Mouse (Mus musculus): ENCODE results near the gene Elavl4. TPM values are rescaled to one million over a fixed set of nuclear protein-coding genes. Genes with fewer than 3 reads are reported as not detected.

The Elavl4 gene
- polyA plus RNA-seq, 1 experiment from 2014 or later, result 352 TPM

DNA sequence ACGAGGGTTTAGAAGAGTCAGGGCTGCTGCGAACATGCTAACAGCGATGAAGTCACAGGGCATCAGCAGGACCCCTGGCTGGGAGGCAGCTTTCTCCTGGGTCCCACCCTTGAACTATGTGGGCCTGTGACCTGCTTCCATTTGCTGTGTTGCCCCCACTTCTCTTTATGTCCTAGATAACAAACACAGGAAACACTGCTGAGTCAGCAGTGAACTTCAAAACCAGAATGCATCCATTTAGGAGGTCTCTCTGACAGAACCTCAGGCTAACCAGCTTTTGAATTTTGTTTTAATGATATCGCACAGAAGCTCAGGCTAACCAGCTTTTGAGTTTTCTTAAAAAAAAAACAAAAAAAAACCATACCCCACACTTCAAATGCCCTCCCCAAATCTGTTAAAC, 96.1 kb downstream of the Elavl4 start:
- Histone ChIP-seq H3K27ac (no peak overlapping the region), H3K4me3 (no peak overlapping the region), H3K27me3 (replicated peaks) (no peaks in the 10 kb centered on the region), H3K4me2 (no peak overlapping the region), H3K9me3 (no peaks in the 10 kb centered on the region), H3K4me1 (peaks cover 8% of the 10 kb centered on the region; the same call in 1 of the 2 replicates), H3K9ac (no peak overlapping the region), H3K36me3 (replicated peaks) (peaks cover 7% of the 10 kb centered on the region; the same call in 1 of the 2 replicates)
- WGBS, result 84% methylated on average over 4 of the region's 4 CpGs
- no peak for ATAC-seq (replicated peaks)

GRCm38 (mm10) chr4:110250055-110250454, 101.7 kb downstream of the Elavl4 start:
- Histone ChIP-seq H3K36me3 (replicated peaks) (peaks cover 25% of the 10 kb centered on the region; the same call in 1 of the 2 replicates), H3K9me3 (no peaks in the 10 kb centered on the region), H3K9ac (no peak overlapping the region), H3K27me3 (replicated peaks) (no peaks in the 10 kb centered on the region), H3K4me3 (no peak overlapping the region), H3K4me2 (no peak overlapping the region), H3K4me1 (0 out of 2 replicates have a peak, but pooled peaks cover 4% of the 10 kb centered on the region), H3K27ac (no peak overlapping the region)
- ATAC-seq (replicated peaks), result no peak
- WGBS, result 64% methylated on average over 3 of the region's 3 CpGs

DNA sequence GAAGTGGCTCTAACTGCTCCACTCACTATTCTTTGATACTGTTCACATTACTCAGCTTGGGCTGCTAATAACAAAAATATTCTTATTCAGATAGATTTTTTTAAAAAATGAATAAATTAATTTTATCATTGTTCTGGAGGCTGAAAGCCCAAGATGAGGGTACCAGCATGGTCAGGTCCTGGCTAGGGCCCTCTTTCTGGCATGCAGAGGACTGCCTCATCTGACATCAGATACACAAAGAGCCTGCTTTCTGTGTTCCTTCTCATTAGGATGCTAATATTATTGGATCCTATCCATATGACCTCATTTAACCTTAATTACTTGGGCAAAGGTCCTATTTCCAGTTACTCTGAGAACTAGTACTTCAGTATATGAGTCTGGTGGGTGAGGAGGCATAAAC, 108.8 kb downstream of the Elavl4 start:
- H3K36me3 ChIP-seq (replicated peaks), result peaks cover 19% of the 10 kb centered on the region; the same call in 1 of the 2 replicates
- no peaks in the 10 kb centered on the region for H3K9me3 ChIP-seq
- no peak overlapping the region for H3K4me2 ChIP-seq
- no peak overlapping the region for H3K9ac ChIP-seq
- no peak overlapping the region for H3K27ac ChIP-seq
- no peaks in the 10 kb centered on the region for H3K27me3 ChIP-seq (replicated peaks)
- 0 out of 2 replicates have a peak, but pooled peaks have one; percentile 52 for ATAC-seq (replicated peaks)
- no peaks in the 10 kb centered on the region for H3K4me1 ChIP-seq
- H3K4me3 ChIP-seq, result no peak overlapping the region

DNA sequence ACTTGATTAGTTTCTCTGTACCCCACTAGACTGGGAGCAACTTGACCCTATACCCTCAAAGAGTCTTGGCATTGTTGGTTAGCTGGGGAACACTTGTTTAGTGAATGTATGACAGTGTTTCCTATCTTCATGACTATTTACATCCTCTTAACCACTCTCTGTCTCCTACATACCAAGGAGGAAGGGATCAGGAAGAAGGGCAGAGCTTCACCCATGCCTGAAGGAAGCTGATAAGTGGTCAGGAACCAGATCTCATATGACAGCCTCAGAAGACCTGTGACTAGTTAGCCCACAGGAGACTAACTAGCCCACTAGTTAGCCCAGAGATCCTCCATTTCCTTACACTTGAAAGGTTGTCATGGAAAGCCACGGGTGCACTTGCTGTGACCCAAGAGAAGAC, 117.2 kb downstream of the Elavl4 start:
- H3K9ac ChIP-seq, result no peak overlapping the region
- no peak overlapping the region for H3K4me3 ChIP-seq
- ATAC-seq (replicated peaks), result no peak
- H3K4me2 ChIP-seq, result no peak overlapping the region
- H3K9me3 ChIP-seq, result no peaks in the 10 kb centered on the region
- peaks cover 10% of the 10 kb centered on the region; the same call in 1 of the 2 replicates for H3K36me3 ChIP-seq (replicated peaks)
- no peaks in the 10 kb centered on the region for H3K27me3 ChIP-seq (replicated peaks)
- H3K27ac ChIP-seq, result no peak overlapping the region
- H3K4me1 ChIP-seq, result no peaks in the 10 kb centered on the region
- 57% methylated on average over 1 of the region's 1 CpGs for WGBS

GRCm38 (mm10) chr4:110232327-110232726, 119.4 kb downstream of the Elavl4 start:
- no peaks in the 10 kb centered on the region for H3K27me3 ChIP-seq (replicated peaks)
- ATAC-seq (replicated peaks), result no peak
- no peak overlapping the region for H3K4me3 ChIP-seq
- H3K9me3 ChIP-seq, result no peaks in the 10 kb centered on the region
- H3K4me1 ChIP-seq, result no peaks in the 10 kb centered on the region
- peaks cover 7% of the 10 kb centered on the region; the same call in 1 of the 2 replicates for H3K36me3 ChIP-seq (replicated peaks)
- no peak overlapping the region for H3K4me2 ChIP-seq
- 57% methylated on average over 3 of the region's 3 CpGs for WGBS
- H3K9ac ChIP-seq, result no peak overlapping the region
- H3K27ac ChIP-seq, result no peak overlapping the region

DNA sequence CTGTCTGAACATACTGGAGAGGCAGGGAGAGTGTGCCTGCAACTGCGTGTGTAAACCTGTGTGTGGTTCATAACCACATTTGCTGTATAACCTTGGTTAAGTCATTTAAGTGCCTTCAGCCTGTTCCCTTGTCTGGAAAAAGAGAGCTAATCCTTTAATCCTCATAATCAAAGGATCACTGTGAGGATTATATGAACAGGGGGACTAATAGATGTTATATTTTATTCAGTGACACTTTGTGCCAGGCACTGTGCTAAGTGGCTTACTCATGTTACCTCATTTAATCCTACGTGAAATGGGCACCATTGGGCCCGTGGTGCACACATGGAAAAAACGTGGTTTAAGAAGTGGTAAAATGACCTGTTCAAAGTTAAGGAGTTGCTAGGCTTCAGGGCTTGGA, 119.9 kb downstream of the Elavl4 start:
- H3K9me3 ChIP-seq, result no peaks in the 10 kb centered on the region
- WGBS, result 56% methylated on average over 4 of the region's 4 CpGs
- no peak overlapping the region for H3K4me2 ChIP-seq
- H3K4me1 ChIP-seq, result no peaks in the 10 kb centered on the region
- no peak overlapping the region for H3K4me3 ChIP-seq
- H3K27ac ChIP-seq, result no peak overlapping the region
- H3K27me3 ChIP-seq (replicated peaks), result no peaks in the 10 kb centered on the region
- ATAC-seq (replicated peaks), result no peak
- H3K36me3 ChIP-seq (replicated peaks), result peaks cover 7% of the 10 kb centered on the region; the same call in 1 of the 2 replicates
- H3K9ac ChIP-seq, result no peak overlapping the region

DNA sequence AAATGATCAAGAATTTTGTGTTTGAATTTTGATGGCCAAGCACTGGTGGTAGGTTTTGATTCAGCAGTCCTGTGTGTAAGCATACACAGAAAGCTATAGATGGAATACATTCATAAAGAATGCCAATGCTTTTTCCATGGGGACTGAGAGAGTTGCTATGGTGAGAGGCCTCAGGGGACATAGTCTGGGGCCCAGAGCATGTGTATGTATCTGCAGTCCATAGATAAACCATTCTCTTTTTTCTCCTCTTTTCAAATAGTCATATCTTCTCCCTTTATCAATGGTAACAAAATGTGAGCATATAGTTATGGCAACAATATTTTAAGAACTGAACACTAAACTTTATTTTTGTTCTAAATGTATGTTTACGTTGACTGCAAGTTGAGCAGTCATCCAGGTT, 122.1 kb downstream of the Elavl4 start:
- H3K9ac ChIP-seq, result no peak overlapping the region
- no peaks in the 10 kb centered on the region for H3K27me3 ChIP-seq (replicated peaks)
- H3K4me1 ChIP-seq, result 0 out of 2 replicates have a peak, but pooled peaks cover under 1% of the 10 kb centered on the region
- H3K4me3 ChIP-seq, result no peak overlapping the region
- WGBS, result 88% methylated on average over 1 of the region's 1 CpGs
- no peak for ATAC-seq (replicated peaks)
- no peak overlapping the region for H3K27ac ChIP-seq
- no peak overlapping the region for H3K4me2 ChIP-seq
- H3K36me3 ChIP-seq (replicated peaks), result no peaks in the 10 kb centered on the region
- H3K9me3 ChIP-seq, result no peaks in the 10 kb centered on the region

DNA sequence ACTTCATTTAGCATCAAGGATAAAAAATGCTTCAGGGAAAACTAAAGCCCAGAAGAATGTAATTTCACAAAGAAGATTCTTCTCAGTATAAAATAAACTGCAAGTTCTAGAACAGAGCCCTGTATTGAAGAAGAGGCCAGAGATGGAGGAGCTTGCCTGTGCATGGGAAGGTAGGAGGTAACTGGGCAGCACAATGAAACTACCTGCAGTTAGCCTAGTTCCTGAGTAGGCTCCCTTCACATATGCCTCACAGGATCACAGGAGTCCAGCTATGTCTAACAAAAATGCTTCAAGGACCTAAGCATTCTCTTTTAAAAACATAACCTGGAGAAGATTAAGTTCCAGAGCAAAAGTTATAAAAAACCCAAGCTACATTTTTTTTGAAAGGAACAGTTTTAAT, 122.5 kb downstream of the Elavl4 start:
- H3K4me3 ChIP-seq, result no peak overlapping the region

GRCm38 (mm10) chr4:110227621-110228031, 124.1 kb downstream of the Elavl4 start:
- Histone ChIP-seq H3K4me3 (no peak overlapping the region), H3K4me1 (0 out of 2 replicates have a peak, but pooled peaks cover 3% of the 10 kb centered on the region), H3K9me3 (no peaks in the 10 kb centered on the region), H3K36me3 (replicated peaks) (peaks cover 5% of the 10 kb centered on the region; the same call in 1 of the 2 replicates), H3K9ac (no peak overlapping the region), H3K27ac (no peak overlapping the region), H3K4me2 (no peak overlapping the region), H3K27me3 (replicated peaks) (no peaks in the 10 kb centered on the region)
- ATAC-seq (replicated peaks), result no peak
- WGBS, result 60% methylated on average over 8 of the region's 8 CpGs

More for the DNA sequence above, 122.5 kb downstream of the Elavl4 start:
- Histone ChIP-seq H3K9me3 (no peaks in the 10 kb centered on the region), H3K9ac (no peak overlapping the region), H3K4me2 (no peak overlapping the region), H3K36me3 (replicated peaks) (no peaks in the 10 kb centered on the region), H3K27ac (no peak overlapping the region), H3K27me3 (replicated peaks) (no peaks in the 10 kb centered on the region), H3K4me1 (0 out of 2 replicates have a peak, but pooled peaks cover 3% of the 10 kb centered on the region)
- ATAC-seq (replicated peaks), result no peak

DNA sequence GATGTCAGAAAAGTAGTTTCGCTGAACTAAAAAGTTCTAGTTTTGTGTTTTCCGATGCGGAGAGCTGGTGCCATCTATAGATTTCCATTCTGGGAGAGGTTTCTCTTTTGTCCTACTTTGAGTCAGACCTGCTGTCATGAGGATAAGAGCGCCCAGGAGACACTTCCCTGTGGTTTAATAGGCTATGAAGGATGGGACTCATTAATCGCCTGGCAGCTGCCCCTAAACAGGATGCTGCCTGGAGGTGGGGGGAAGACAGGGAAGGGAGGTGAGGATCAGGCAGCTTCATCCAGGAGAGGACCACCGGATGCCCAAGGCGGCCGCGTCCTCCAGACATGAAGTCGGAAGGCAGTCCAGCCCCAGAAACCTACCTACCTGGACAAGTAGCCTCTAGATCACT, 126.2 kb downstream of the Elavl4 start:
- ATAC-seq (replicated peaks), result no peak
- 79% methylated on average over 10 of the region's 10 CpGs for WGBS

DNA sequence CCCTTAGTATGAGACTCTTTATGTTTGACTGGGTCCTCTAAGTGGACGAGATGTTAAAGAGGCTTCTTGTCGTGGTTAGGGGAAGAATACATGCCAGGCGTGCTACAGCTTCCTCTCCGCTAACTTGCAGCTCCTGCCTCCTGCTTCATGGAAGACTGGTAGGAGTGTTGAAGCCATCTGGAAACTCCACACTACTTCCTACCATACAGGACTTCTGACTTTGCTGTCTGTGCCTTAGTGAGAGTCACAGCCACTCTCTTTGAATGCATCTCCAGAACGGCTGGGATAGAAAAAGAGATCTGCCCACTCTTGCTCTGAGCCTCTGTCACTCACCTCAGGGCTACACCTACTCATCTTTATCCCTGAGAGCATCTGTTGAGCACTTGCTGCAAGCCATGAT, 132.9 kb downstream of the Elavl4 start:
- Histone ChIP-seq H3K9ac (no peak overlapping the region), H3K9me3 (no peaks in the 10 kb centered on the region), H3K4me3 (no peak overlapping the region), H3K4me2 (no peak overlapping the region), H3K36me3 (replicated peaks) (peaks cover 5% of the 10 kb centered on the region; the same call in 1 of the 2 replicates), H3K27me3 (replicated peaks) (no peaks in the 10 kb centered on the region), H3K4me1 (peaks cover 14% of the 10 kb centered on the region), H3K27ac (no peak overlapping the region)
- no peak for ATAC-seq (replicated peaks)
- WGBS, result 85% methylated on average over 5 of the region's 5 CpGs

More for the DNA sequence above, 126.2 kb downstream of the Elavl4 start:
- H3K27me3 ChIP-seq (replicated peaks), result no peaks in the 10 kb centered on the region
- H3K4me1 ChIP-seq, result peaks cover 8% of the 10 kb centered on the region; the same call in 1 of the 2 replicates
- no peak overlapping the region for H3K4me2 ChIP-seq
- H3K9me3 ChIP-seq, result no peaks in the 10 kb centered on the region
- no peak overlapping the region for H3K9ac ChIP-seq
- H3K36me3 ChIP-seq (replicated peaks), result peaks cover 5% of the 10 kb centered on the region; the same call in 1 of the 2 replicates
- no peak overlapping the region for H3K4me3 ChIP-seq
- no peak overlapping the region for H3K27ac ChIP-seq

DNA sequence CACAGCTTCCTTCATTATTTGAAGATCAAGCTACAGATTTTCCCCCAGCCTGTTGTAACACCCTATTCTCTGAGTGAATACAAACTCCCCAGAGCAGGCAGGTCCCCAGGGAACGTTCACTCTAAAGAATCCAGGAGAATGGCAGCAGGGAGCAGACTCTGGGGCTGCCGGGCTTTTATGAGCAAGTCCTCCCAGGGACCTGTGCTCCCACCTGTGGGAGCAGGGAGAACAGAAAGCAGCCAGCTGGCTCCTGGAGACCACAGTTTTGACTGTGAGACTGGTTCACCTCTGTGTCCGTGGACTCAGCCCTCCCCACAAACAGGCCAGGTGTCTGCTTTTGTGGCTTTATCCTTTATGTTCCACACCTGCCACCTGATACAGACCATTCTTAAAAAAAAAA, 134.2 kb downstream of the Elavl4 start:
- H3K4me2 ChIP-seq, result no peak overlapping the region
- no peaks in the 10 kb centered on the region for H3K27me3 ChIP-seq (replicated peaks)
- no peak overlapping the region for H3K27ac ChIP-seq
- no peaks in the 10 kb centered on the region; the same call in 1 of the 2 replicates for H3K36me3 ChIP-seq (replicated peaks)
- no peaks in the 10 kb centered on the region for H3K9me3 ChIP-seq
- no peak overlapping the region for H3K9ac ChIP-seq
- ATAC-seq (replicated peaks), result no peak
- no peak overlapping the region for H3K4me3 ChIP-seq
- H3K4me1 ChIP-seq, result peaks cover 17% of the 10 kb centered on the region
- 48% methylated on average over 3 of the region's 3 CpGs for WGBS

DNA sequence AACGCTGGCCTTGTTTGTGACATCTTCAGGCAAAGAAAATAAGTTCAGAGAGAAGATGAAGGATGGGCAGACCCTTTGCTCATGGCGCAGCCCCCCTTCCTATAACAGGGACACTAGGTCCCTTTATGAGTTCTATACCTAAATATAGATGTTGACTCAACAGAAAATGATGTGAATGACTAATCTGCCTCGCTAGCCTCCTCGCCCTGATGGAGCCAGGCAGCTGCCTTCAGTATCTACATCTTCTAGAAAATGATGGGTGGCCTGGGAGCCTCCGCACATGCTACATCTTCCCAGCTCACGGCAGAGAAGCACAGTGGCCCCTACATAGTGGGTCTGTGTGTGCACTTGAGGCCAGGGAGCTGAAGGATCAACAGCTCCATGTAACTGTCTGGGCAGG, 137.2 kb downstream of the Elavl4 start:
- Histone ChIP-seq H3K4me3 (no peak overlapping the region), H3K36me3 (replicated peaks) (peaks cover 14% of the 10 kb centered on the region; the same call in 1 of the 2 replicates), H3K9ac (no peak overlapping the region), H3K4me1 (peaks cover 19% of the 10 kb centered on the region), H3K4me2 (no peak overlapping the region), H3K27me3 (replicated peaks) (no peaks in the 10 kb centered on the region), H3K9me3 (no peaks in the 10 kb centered on the region), H3K27ac (peak overlapping the region; percentile 34; the same call in 1 of the 2 replicates)
- 91% methylated on average over 6 of the region's 6 CpGs for whole genome bisulfite sequencing
- 0 out of 2 replicates have a peak, but pooled peaks have one; percentile 16 for ATAC-seq (replicated peaks)

Data from midbrain, embryonic 15.5 days (tissue).